Mouse (Mus musculus) inflammation-experienced regulatory T-cells (primary cell): ENCODE measurements around the gene Eftud2. TPM values are rescaled to one million over a fixed set of nuclear protein-coding genes. Genes with fewer than 3 reads are reported as not detected.

ENCODE experiments used
- polyA plus RNA-seq, 2 experiments: library from polyadenylated mRNA; unstranded; fragments of 100-300 nt; shearing (Covaris generic); gene quantifications; one replicate each; pipeline ENCODE4 v1.2.1; 2017

Eftud2 gene
- 100 to 1,000 TPM; 147 to 173 TPM for polyA plus RNA-seq

DNA sequence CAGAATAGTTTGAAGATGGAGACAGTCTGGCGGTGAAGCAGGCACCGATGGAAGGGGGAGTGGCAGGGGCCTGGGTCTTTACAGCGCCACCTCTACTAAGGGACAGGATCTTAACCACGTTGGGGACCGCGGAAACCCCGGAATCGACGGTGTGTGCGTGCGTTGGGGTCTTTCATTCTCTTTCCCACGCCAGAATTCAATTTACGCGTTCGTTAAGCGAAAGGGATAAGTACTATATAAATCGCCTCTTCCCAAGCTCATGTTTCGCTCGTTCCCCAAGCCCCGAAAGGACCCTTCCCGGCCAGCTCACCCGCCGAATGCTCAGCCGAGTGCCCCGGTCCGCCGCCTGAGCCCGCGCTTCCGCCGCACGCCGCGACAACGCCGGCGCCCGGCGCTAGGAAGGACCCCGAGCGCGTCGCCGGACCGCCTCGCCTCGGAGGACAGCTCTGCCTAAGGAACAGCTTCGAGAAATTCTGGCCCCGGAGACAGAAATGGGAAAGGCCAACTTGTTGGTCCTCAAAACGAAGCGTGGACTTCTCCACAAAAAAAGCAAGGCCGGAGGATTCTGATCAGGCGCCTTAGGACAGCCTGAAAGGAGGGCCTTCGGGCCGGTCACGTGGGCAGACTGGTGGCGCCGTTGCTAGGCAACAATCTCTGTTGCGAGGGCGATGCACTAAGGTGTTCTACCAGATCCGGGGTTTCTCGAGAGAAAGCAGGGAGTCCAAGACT lies at the start of gene Eftud2, which contains the start of gene Ccdc103:
TSS of gene Eftud2 (minus strand) at position 401 of the 729 bp plus-strand sequence.
TSS of gene Ccdc103 (plus strand) at position 620 of the 729 bp plus-strand sequence.

DNA sequence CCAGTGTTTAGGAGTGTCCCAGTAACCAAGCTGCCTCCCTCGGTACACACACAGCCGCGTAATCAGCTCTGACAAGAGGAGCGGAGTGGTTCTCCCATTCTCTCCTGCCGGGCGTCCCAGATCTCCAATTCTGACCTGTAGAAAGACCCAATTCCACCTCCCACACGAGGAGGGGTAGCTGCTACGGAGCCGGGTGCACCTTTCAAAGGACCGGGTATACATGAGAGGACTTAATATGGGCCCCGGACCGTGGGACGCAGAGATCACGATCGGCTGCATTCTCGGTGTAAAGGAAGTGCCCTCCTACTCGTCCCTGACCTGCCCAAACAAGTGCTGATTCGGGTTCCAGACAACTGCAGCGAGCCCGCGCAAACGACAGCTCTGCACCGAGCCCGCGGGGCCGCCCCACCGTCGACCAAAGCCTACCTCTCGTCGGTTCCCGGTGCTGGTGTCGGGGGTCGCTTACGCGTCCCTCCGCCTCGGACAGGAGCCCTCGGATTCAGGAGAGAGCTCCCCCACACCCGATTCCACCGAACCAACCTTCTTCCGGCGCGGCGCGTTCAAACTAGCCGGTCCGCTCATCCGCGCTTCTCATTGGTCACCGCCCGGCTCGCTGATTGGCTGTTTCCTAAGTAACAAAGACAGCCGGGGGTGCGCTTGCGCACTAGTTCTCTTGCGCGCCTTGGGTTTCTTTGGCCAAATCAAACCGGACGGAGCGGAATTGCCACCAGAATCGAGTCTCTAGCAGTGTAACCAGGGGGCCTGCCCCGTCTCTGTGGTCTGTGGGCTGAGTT lies 44.0 kb upstream of the Eftud2 start, which contains the start of gene Kif18b:
TSS of gene Kif18b (minus strand) at position 568 of the 794 bp plus-strand sequence.

DNA sequence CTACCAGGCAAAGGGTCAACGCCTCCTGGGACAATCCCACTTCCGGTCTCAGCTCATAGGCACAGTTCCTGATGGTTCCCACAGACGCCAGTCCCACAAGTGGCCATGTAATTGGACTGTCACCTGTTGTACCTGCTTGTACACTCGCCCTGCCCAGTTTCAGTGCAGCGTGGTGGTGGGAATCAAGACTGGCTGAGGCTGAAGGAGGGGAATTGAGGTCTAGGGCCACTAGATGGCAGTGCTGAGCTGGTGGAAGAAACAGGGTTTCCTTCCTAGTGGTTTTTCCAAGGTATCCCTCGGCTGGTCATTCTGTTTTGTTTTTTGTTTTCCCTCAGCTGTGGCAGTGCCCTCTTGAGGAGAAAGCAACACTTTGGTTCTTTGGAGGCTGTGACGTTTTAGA lies 20.0 kb upstream of the Eftud2 start, which contains the start of gene Gfap:
TSS of gene Gfap (minus strand) at position 150 of the 400 bp plus-strand sequence.

DNA sequence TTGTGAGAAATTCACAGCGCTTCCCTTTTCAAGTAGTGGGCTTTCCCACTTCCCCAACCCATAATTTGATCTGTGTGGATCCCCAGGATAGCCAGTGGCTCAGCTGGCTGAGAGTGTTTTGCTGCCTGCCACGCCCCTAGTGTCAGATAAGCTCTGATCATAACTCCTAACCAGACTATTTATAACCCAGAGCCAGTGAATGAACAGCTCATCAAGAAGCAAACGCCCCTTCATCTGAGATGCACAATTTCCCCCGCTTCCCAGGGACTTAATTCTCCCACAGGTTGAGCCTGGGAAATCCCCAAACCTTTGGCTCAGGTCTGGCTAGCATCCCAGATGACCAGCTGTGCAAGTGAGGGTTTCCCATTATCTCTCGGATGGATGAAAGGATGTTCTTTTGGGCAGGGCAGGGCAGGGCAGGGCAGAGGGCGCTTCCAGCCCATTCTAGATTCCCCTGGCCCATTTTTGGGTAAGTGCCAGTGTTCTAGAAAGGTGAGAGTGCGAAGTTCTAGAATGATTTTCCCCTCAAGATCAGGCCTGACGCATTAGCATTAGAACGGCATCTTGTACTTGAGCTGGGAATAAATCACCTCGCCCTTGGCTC lies 3.9 kb upstream of the Eftud2 start, which contains the start of gene Fam187a:
TSS of gene Fam187a (plus strand) at position 554 of the 604 bp plus-strand sequence.

DNA sequence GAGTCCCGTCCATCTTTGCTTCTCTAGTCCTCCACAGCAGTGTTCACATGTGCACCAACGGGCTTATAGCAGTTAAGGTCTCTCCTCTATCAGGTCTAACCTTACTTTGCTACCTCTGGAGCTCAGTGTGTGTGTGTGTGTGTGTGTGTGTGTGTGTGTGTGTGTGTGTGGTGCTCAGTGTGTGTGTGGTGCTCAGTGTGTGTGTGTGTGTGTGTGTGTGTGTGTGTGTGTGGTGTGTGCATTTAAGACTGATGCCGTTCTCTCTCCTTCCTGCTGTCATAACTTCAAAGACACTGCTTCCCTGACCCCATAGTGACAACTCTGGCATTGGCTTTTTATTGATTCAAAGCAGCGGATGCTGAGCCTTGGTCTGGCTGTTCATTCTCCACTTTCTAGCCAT lies 45.2 kb downstream of the Eftud2 start, which contains the start of gene Higd1b:
TSS of gene Higd1b (plus strand) at position 301 of the 400 bp plus-strand sequence.

DNA sequence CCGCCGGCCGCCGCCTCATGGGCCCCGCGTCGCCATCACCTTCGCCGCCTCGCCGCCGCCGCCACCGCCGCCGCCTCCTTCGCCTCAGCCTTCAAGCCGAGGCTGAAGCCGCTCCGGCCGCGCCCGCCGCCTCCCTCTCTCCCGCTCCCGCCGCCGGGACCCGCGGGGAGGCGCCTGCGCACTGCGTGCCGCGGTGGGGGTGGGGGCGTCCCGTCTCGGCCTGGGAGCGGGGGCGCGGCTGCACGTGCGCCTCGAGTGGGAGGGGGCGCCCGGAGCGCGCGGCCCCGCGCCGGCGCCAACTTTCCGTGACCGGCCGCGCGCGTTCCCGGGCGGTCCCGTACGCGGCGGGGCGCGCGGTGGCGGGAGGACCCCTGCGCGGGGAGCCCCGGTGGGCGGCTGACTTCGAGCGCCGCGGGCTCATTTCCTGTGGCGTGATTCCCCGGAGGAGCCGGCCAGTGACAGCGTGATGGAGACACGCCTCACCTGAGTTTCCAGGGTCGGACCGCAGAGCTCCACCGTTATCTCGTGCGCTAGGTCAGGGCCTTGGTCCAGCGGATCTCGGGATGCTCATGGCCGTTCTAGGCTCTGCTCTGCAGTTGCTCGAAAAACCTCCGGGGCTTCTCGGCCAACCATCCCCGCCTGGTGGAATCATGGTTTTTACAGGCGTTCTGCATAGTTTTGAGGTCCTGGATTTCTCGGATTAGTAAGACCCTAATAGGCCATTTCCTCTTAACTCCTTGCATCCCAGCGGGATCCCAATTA lies 61.6 kb downstream of the Eftud2 start, which contains the start of gene Gjc1:
TSS of gene Gjc1 (minus strand) at position 680 of the 762 bp plus-strand sequence.

Other genes starting within 250 kb of the Eftud2 start
- not detected for gene Meioc, start 217.3 kb downstream of the Eftud2 start, polyA plus RNA-seq
- gene Ccdc43, start 183.2 kb downstream of the Eftud2 start, polyA plus RNA-seq: 10 to 100 TPM; 30.5 to 31.8 TPM
- 1 to 10 TPM in 1 of 2 experiments, not detected in 1; 2.0 TPM for gene Adam11, start 119.5 kb downstream of the Eftud2 start, polyA plus RNA-seq
- under 1 TPM in 1 of 2 experiments, not detected in 1; 0.28 TPM for gene Gjc1, start 61.3 kb downstream of the Eftud2 start, polyA plus RNA-seq
- gene Higd1b, start 45.1 kb downstream of the Eftud2 start, polyA plus RNA-seq: under 1 TPM in 1 of 2 experiments, not detected in 1; 0.66 TPM
- gene Ccdc103, start 219 bp upstream of the Eftud2 start, polyA plus RNA-seq: not detected
- gene Fam187a, start 4.2 kb upstream of the Eftud2 start, polyA plus RNA-seq: not detected
- under 1 TPM; 0.08 to 0.28 TPM for gene Gfap, start 19.9 kb upstream of the Eftud2 start, polyA plus RNA-seq
- 1 to 10 TPM in 1 of 2 experiments, under 1 TPM in 1; 0.83 to 1.1 TPM for gene Kif18b, start 44.1 kb upstream of the Eftud2 start, polyA plus RNA-seq
- gene C1ql1, start 65.7 kb upstream of the Eftud2 start, polyA plus RNA-seq: not detected
- 10 to 100 TPM; 68.4 to 74.0 TPM for gene Nmt1, start 147.2 kb upstream of the Eftud2 start, polyA plus RNA-seq
- 10 to 100 TPM; 22.0 to 23.7 TPM for gene Dcakd, start 147.3 kb upstream of the Eftud2 start, polyA plus RNA-seq
- 1 to 10 TPM; 1.9 to 3.3 TPM for gene Plcd3, start 220.7 kb upstream of the Eftud2 start, polyA plus RNA-seq
- gene Acbd4, start 220.7 kb upstream of the Eftud2 start, polyA plus RNA-seq: 10 to 100 TPM; 51.8 to 52.2 TPM
- gene Hexim1, start 235.2 kb upstream of the Eftud2 start, polyA plus RNA-seq: 1 to 10 TPM; 4.8 to 7.9 TPM